In the genomic region with DNA sequence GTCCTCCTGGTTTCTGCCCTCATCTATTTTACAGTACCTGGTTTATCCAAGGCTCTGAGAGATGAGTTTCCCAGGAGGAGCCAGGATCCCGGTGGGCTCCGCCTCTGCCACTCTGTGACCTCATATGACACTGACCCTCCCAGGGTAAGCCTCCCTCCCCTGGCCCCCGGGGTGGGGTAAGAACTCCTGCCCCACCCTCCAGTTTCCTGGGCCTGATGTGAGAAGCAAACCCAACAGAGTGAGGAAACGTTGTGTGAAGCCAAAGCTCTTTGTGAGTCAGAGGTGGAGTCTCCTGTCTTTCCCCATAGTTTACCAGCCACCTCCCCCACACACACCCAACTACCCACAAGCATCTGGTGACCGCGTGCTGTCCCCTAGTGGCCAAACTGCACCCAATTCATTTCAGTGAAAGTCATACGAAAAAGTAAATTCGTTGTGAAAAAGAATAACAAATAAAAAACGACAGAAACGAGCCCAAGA, we compare ENCODE assay signal across 8 mouse cellular contexts. TPM values are rescaled to one million over a fixed set of nuclear protein-coding genes. Genes with fewer than 3 reads are reported as not detected.
A peak's percentile ranks its signal among the peaks of the same experiment; 100 is the strongest.
DNase-seq lines count a peak whose midpoint lies in the region; ATAC-seq and TF ChIP-seq lines count a peak whose summit lies in the region.

No protein-coding gene starts in this region.

- peak overlapping the region; percentile 40 for H3K4me2 ChIP-seq in embryonic facial prominence, embryonic 12.5 days (replicated peaks)
- H3K4me2 ChIP-seq in limb, embryonic 14.5 days (replicated peaks; ENCODE audit: low read depth, low read length, severe bottlenecking): peak overlapping the region; percentile 45
- peak overlapping the region; percentile 44 for H3K4me2 ChIP-seq in midbrain, embryonic 16.5 days (ENCODE audit: low read length)

- no peaks in the 10 kb centered on the region for H3K27me3 ChIP-seq in embryonic facial prominence, embryonic 12.5 days
- no peaks in the 10 kb centered on the region for H3K27me3 ChIP-seq in limb, embryonic 14.5 days (ENCODE audit: control insufficient read depth, insufficient read depth, low read length)
- H3K27me3 ChIP-seq in midbrain, embryonic 16.5 days (ENCODE audit: control insufficient read depth, insufficient read depth, low read depth, low read length): no peaks in the 10 kb centered on the region

- no peak for DNase-seq in cerebellum, adult 9-10 months
- DNase-seq in heart, adult 8-10 months (ENCODE audit: low spot score): peak; percentile 90
- DNase-seq in kidney, adult 8-10 months: peak; percentile 83 to 84
- peak; percentile 85 for DNase-seq in limb, embryonic 14.5 days (ENCODE audit: low spot score)
- peak; percentile 29 to 57 for DNase-seq in spleen, postnatal 36 days (ENCODE audit: low spot score in 2 of 2)

- ATAC-seq in cerebellum, adult (ENCODE audit: insufficient number of reproducible peaks, low FRiP score, low TSS enrichment): 0 out of 2 replicates have a peak, but pooled peaks have one; percentile 22
- peak; percentile 72 for ATAC-seq in embryonic facial prominence, embryonic 12.5 days (ENCODE audit: insufficient number of reproducible peaks, insufficient read depth, low FRiP score, low TSS enrichment)
- ATAC-seq in limb, embryonic 14.5 days (ENCODE audit: low FRiP score, low read depth): peak; percentile 77
- peak; percentile 76 for ATAC-seq in midbrain, embryonic 16.5 days

- H3K27ac ChIP-seq in embryonic facial prominence, embryonic 12.5 days: no peak overlapping the region
- H3K27ac ChIP-seq in limb, embryonic 14.5 days (replicated peaks; ENCODE audit: low read depth, low read length): no peak overlapping the region
- no peak overlapping the region for H3K27ac ChIP-seq in midbrain, embryonic 16.5 days (ENCODE audit: low read length)

- H3K9ac ChIP-seq in embryonic facial prominence, embryonic 12.5 days: no peak overlapping the region
- 0 out of 2 replicates have a peak overlapping the region, but pooled peaks have one; percentile 32 for H3K9ac ChIP-seq in limb, embryonic 14.5 days (ENCODE audit: low read depth, low read length, severe bottlenecking)
- no peak overlapping the region; the same call in 1 of the 2 replicates for H3K9ac ChIP-seq in midbrain, embryonic 16.5 days (ENCODE audit: low read depth, low read length)

- H3K4me3 ChIP-seq in embryonic facial prominence, embryonic 12.5 days: 0 out of 2 replicates have a peak overlapping the region, but pooled peaks have one; percentile 6
- 0 out of 2 replicates have a peak overlapping the region, but pooled peaks have one; percentile 2 for H3K4me3 ChIP-seq in limb, embryonic 14.5 days (replicated peaks; ENCODE audit: low read length)
- no peak overlapping the region for H3K4me3 ChIP-seq in midbrain, embryonic 16.5 days (ENCODE audit: low read depth, low read length)

- H3K9me3 ChIP-seq in embryonic facial prominence, embryonic 12.5 days: no peaks in the 10 kb centered on the region
- H3K9me3 ChIP-seq in limb, embryonic 14.5 days (ENCODE audit: control insufficient read depth, low read length): no peaks in the 10 kb centered on the region
- no peaks in the 10 kb centered on the region for H3K9me3 ChIP-seq in midbrain, embryonic 16.5 days (replicated peaks; ENCODE audit: control insufficient read depth, low read length, poor library complexity, severe bottlenecking)

- peaks cover 19% of the 10 kb centered on the region for H3K4me1 ChIP-seq in embryonic facial prominence, embryonic 12.5 days
- H3K4me1 ChIP-seq in limb, embryonic 14.5 days (ENCODE audit: control insufficient read depth, insufficient read depth, low read length): peaks cover 7% of the 10 kb centered on the region; the same call in 1 of the 2 replicates
- H3K4me1 ChIP-seq in midbrain, embryonic 16.5 days (ENCODE audit: control insufficient read depth, insufficient read depth, low read length): peaks cover 11% of the 10 kb centered on the region; the same call in 1 of the 2 replicates

- 4% methylated on average over 10 of the region's 10 CpGs for WGBS in embryonic facial prominence, embryonic 12.5 days
- WGBS in limb, embryonic 14.5 days: 7% methylated on average over 10 of the region's 10 CpGs
- WGBS in midbrain, embryonic 16.5 days: 3% methylated on average over 10 of the region's 10 CpGs

- 0 out of 2 replicates have a peak, but pooled peaks have one; percentile 31 for TF ChIP-seq POLR2A in limb, embryonic 14.5 days (IDR thresholded peaks at IDR 0.05; ENCODE audit: borderline replicate concordance, extremely low read depth, insufficient read depth, insufficient read length)

- no peaks in the 10 kb centered on the region for H3K36me3 ChIP-seq in embryonic facial prominence, embryonic 12.5 days
- H3K36me3 ChIP-seq in limb, embryonic 14.5 days (ENCODE audit: control insufficient read depth, insufficient read depth, low read length): no peaks in the 10 kb centered on the region
- no peaks in the 10 kb centered on the region for H3K36me3 ChIP-seq in midbrain, embryonic 16.5 days (ENCODE audit: control insufficient read depth, insufficient read depth, low read length)

RNA-seq across cellular contexts. Expression of a gene that starts 28.7 kb away (rescaled TPM):
- polyA plus RNA-seq in embryonic facial prominence, embryonic 12.5 days (2016; fragmentation: Nextera tagmentation; extraction: Ambion mirVana): 128 and 129 TPM in 2 replicates
- 10 to 100 TPM; 14.9 to 20.4 (median 16.9) TPM for total RNA-seq in heart, adult 8-10 months (2022)
- 122 and 137 TPM in 2 replicates for polyA plus RNA-seq in limb, embryonic 14.5 days (2012; rRNA removed)
- polyA plus RNA-seq in limb, embryonic 14.5 days (2014; fragmentation: Nextera tagmentation; extraction: Ambion mirVana): 127 and 135 TPM in 2 replicates
- 64.7 and 73.2 TPM in 2 replicates for polyA plus RNA-seq in midbrain, embryonic 16.5 days (2015; fragmentation: Nextera tagmentation; extraction: Ambion mirVana)

Comparison
In these comparisons a context has a peak if more than half of its experiments do, and no peak if none do; other contexts are left out.
1. ATAC-seq: peak in every context shown above with its lines; median percentile 77 in limb, embryonic 14.5 days; 76 in midbrain, embryonic 16.5 days; 72 in embryonic facial prominence, embryonic 12.5 days; 22 in cerebellum, adult.